Comparison of ENCODE assay signal across 11 mouse cellular contexts in the genomic region with DNA sequence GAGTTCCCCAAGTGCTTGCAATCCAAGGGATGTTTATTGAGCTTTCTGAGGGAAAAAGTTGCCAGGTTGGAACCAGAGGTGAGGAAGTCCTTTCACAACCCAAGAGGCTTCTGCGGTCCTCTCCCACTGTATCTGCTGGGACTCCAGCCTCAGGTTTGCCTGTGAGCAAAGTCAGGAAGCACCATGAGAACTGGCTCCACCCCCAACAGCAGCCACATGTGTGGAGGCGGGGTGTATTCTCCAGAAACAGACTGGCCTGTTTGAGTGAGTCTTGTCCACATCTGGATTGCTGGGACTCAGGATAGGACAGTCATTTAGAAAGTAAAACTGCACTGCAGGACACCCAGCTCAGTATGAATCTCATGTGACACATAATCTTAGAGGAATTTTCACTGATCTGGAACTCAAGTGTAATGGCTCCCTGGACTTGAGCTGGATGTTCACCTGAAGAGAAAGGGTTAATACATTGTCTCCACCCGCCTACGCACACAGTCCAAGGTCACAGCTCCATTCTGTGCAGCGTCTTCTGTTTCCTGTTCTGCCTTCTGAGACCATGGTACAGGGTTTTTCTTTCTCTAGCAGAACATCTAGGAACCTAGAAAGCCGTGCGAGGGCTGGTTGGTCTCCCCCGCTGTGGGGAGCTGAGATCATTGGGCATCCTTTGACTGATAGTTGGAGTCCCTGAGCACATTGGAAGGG. TPM values are rescaled to one million over a fixed set of nuclear protein-coding genes. Genes with fewer than 3 reads are reported as not detected.
DNase-seq lines count a peak whose midpoint lies in the region; ATAC-seq and TF ChIP-seq lines count a peak whose summit lies in the region.
"Had no signal": no experiment of that assay in that cellular context is flagged by ENCODE, and none has a peak within 500 bp of the region (broad histone marks: within the 10 kb centered on the region; RNA-seq: fewer than 3 reads in every experiment).

No protein-coding gene starts in this region.

- no peak overlapping the region for H3K4me2 ChIP-seq in embryonic facial prominence, embryonic 15.5 days (replicated peaks)
- H3K4me2 ChIP-seq: neural tube, embryonic 12.5 days had no signal

- ATAC-seq in CD4-positive, CD25-positive, alpha-beta regulatory T cell, adult 4 months = peak; percentile 74
- ATAC-seq in embryonic facial prominence, embryonic 15.5 days (ENCODE audit: insufficient number of reproducible peaks, low FRiP score, low TSS enrichment, low read depth) = no peak; the same call in 1 of the 2 replicates
- ATAC-seq in cerebellum, adult (ENCODE audit: insufficient number of reproducible peaks, low FRiP score, low TSS enrichment) = no peak

- H3K9ac ChIP-seq in embryonic facial prominence, embryonic 15.5 days = no peak overlapping the region
- H3K9ac ChIP-seq: neural tube, embryonic 12.5 days had no signal

- H3K36me3 ChIP-seq in embryonic facial prominence, embryonic 15.5 days = peaks cover 31% of the 10 kb centered on the region

- intact Hi-C loops in left cerebral cortex, postnatal 10 days (cut with DNase I) = no loop called here

- H3K4me1 ChIP-seq in embryonic facial prominence, embryonic 15.5 days = peaks cover 21% of the 10 kb centered on the region; the same call in 1 of the 2 replicates

- H3K4me3 ChIP-seq in layer of hippocampus, adult 2 months = no peak overlapping the region
- no peak overlapping the region for H3K4me3 ChIP-seq in embryonic facial prominence, embryonic 15.5 days (replicated peaks)
- H3K4me3 ChIP-seq: erythroblast, embryonic 14.5 days; neural tube, embryonic 12.5 days had no signal

- no peaks in the 10 kb centered on the region for H3K27me3 ChIP-seq in embryonic facial prominence, embryonic 15.5 days
- H3K27me3 ChIP-seq: neural tube, embryonic 12.5 days had no signal

- no peak for TF ChIP-seq CTCF in layer of hippocampus, adult 2 months (conservative IDR thresholded peaks at IDR 0.05)

- WGBS in embryonic facial prominence, embryonic 15.5 days = 57% methylated on average over 8 of the region's 8 CpGs

- no peak for DNase-seq in layer of hippocampus, adult 2 months (ENCODE audit: low spot score in 2 of 2)
- no peak for DNase-seq in layer of hippocampus, postnatal 25 days (ENCODE audit: extremely low spot score in 1 of 2, low spot score in 1 of 2)
- peak; percentile 20 for DNase-seq in kidney, postnatal 14 days
- DNase-seq in left cerebral cortex, postnatal 10 days (ENCODE audit: extremely low spot score in 1 of 2, low spot score in 2 of 2) = no peak
- DNase-seq in frontal cortex, postnatal 25 days (ENCODE audit: low spot score in 2 of 2) = no peak
- DNase-seq: cerebellum, adult 11-12 months had no signal

- H3K27ac ChIP-seq in layer of hippocampus, adult 2 months = peak overlapping the region; percentile 83
- peak overlapping the region; percentile 29; the same call in 1 of the 2 replicates for H3K27ac ChIP-seq in embryonic facial prominence, embryonic 15.5 days (replicated peaks)
- H3K27ac ChIP-seq: neural tube, embryonic 12.5 days had no signal

- H3K9me3 ChIP-seq in embryonic facial prominence, embryonic 15.5 days (replicated peaks) = no peaks in the 10 kb centered on the region
- H3K9me3 ChIP-seq: neural tube, embryonic 12.5 days had no signal

RNA-seq across cellular contexts. Expression of a gene that starts 47.0 kb away (rescaled TPM):
- under 1 TPM; 0.49 to 0.96 TPM for total RNA-seq in layer of hippocampus, adult 2 months (2021)
- total RNA-seq in layer of hippocampus, postnatal 25 days (2021) = under 1 TPM; 0.86 to 0.87 TPM
- polyA plus RNA-seq in CD4-positive, CD25-positive, alpha-beta regulatory T cell, adult 4 months (2017; shearing (Covaris generic)) = 1 to 10 TPM; 6.3 to 7.4 TPM
- polyA plus RNA-seq in embryonic facial prominence, embryonic 15.5 days (2015; fragmentation: Nextera tagmentation; extraction: Ambion mirVana) = not detected in 2 replicates
- under 1 TPM; 0.24 to 0.41 TPM for total RNA-seq in left cerebral cortex, postnatal 10 days (2021)
- polyA plus RNA-seq: erythroblast, embryonic 14.5 days had no signal
